Mouse (Mus musculus) heart, postnatal 0 days (tissue): ENCODE measurements at regions not wholly inside any gene's neighbourhood (a gene's known extent, or its start where the extent isn't known, plus 50 kb on each side); places are given as distances from the start of the nearest gene placed in this dataset.

Source experiments
- ATAC-seq: fragments of 200-750 bp; cut with Nextera tagmentation; 2 replicates; pipeline ENCODE4 v1.8.0; 2017; ENCODE audit warnings: low read depth, moderate number of reproducible peaks, moderate library complexity; ENCODE audit not compliant: insufficient read depth
- DNase-seq: peaks from one replicate; pipeline ENCODE4 v3.0.0-alpha.2; 2016; ENCODE audit warnings: low spot score
- H3K27ac ChIP-seq: fragments of 300-500 bp; sonication (generic); 2 replicates; pipeline ENCODE4 v1.5.1; 2014; ENCODE audit warnings: low read depth, mild to moderate bottlenecking
- H3K27me3 ChIP-seq: fragments of 300-500 bp; sonication (generic); 2 replicates; pipeline ENCODE4 v1.6.1; 2014; ENCODE audit warnings: low read length, mixed read lengths; ENCODE audit not compliant: control insufficient read depth, insufficient read depth
- H3K36me3 ChIP-seq: fragments of 300-500 bp; sonication (generic); replicated peaks from 2 replicates; pipeline ENCODE4 v1.6.1; 2014; ENCODE audit warnings: low read length, mixed read lengths; ENCODE audit not compliant: control insufficient read depth, insufficient read depth
- H3K4me1 ChIP-seq: fragments of 300-500 bp; sonication (generic); 2 replicates; pipeline ENCODE4 v1.6.1; 2014; ENCODE audit warnings: antibody characterized with exemption; ENCODE audit not compliant: control insufficient read depth, insufficient read depth
- H3K4me2 ChIP-seq: fragments of 300-500 bp; sonication (generic); 2 replicates; pipeline ENCODE4 v1.6.1; 2014; ENCODE audit warnings: low read depth, mild to moderate bottlenecking, low read length, moderate library complexity
- H3K4me3 ChIP-seq: fragments of 300-500 bp; sonication (generic); 2 replicates; pipeline ENCODE4 v1.5.1; 2014; ENCODE audit warnings: low read depth, low read length
- H3K9ac ChIP-seq: fragments of 300-500 bp; sonication (generic); replicated peaks from 2 replicates; pipeline ENCODE4 v1.6.1; 2014; ENCODE audit warnings: low read depth, low read length, mixed read lengths
- H3K9me3 ChIP-seq: fragments of 300-500 bp; sonication (generic); replicated peaks from 2 replicates; pipeline ENCODE4 v1.6.1; 2016; ENCODE audit warnings: low read length; ENCODE audit not compliant: control insufficient read depth
- CTCF ChIP-seq: IDR thresholded peaks from 2 replicates; pipeline ENCODE4 v1.5.1; 2016; ENCODE audit warnings: antibody characterized with exemption, control low read depth, low read depth
- EP300 ChIP-seq: IDR thresholded peaks from 2 replicates; pipeline ENCODE4 v1.6.1; 2016; ENCODE audit warnings: antibody characterized with exemption, low read depth
- WGBS: fragments of 180-500 bp; shearing (Covaris S2); extraction: QIAGEN DNeasy Blood & Tissue Kit; methylation state at CpG from one replicate; pipeline ENCODE4 v1.1.7; 2014; 5-methylcytosine and 5-hydroxymethylcytosine counted together

- no peak overlapping the region for H3K27ac ChIP-seq
- TF ChIP-seq EP300 = no peak
- no peak for TF ChIP-seq CTCF
- no peaks in the 10 kb centered on the region for H3K36me3 ChIP-seq
These were observed 82.8 kb downstream of the Rwdd3 start for GRCm38 (mm10) chr3:121088724-121089123.

GRCm38 (mm10) chr3:121068676-121069075 lies 102.8 kb downstream of the Rwdd3 start:
- ATAC-seq (no peak), DNase-seq (no peak)
- 60% methylated on average over 5 of the region's 5 CpGs for WGBS
- Histone ChIP-seq H3K9ac (no peak overlapping the region), H3K4me1 (no peaks in the 10 kb centered on the region), H3K27ac (no peak overlapping the region), H3K4me2 (no peak overlapping the region), H3K9me3 (no peaks in the 10 kb centered on the region), H3K4me3 (no peak overlapping the region), H3K27me3 (no peaks in the 10 kb centered on the region), H3K36me3 (no peaks in the 10 kb centered on the region)
- TF ChIP-seq EP300 (no peak), CTCF (no peak)

More at GRCm38 (mm10) chr3:121088724-121089123, 82.8 kb downstream of the Rwdd3 start:
- WGBS = 69% methylated on average over 5 of the region's 5 CpGs
- no peaks in the 10 kb centered on the region for H3K4me1 ChIP-seq
- no peak overlapping the region for H3K4me3 ChIP-seq
- no peaks in the 10 kb centered on the region for H3K27me3 ChIP-seq
- no peak overlapping the region for H3K9ac ChIP-seq
- ATAC-seq (no peak), DNase-seq (no peak)
- H3K4me2 ChIP-seq = no peak overlapping the region
- no peaks in the 10 kb centered on the region for H3K9me3 ChIP-seq

DNA sequence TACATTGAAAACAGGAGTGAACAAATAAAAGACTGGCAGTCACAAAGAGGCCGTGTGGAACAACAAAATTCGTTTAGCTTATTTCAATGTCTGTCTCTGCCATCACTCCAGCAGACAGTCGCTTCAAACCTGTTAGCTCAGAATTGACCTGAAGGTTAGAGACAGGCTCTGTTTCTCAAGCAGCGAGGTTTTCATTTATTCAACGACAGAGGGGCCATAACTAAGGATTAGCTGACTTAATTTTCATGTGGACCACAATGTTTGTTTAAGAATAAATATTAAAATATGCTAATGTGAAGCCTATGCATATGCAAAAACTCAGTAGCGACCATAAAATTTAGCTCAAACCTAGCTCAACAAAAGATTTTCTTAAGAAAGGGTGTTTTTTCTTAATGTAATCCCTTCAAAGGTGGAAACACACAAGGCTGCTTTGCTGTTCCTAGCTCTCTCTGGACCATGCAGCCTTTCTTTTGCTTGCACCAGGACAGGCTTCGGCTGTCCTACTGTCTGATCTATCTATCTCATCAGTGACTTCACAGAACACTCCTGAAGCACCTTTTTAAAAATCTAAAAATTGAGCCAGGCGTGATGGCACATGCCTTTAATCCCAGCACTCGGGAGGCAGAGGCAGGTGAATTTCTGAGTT lies 135.5 kb downstream of the Rwdd3 start:
- 75% methylated on average over 9 of the region's 9 CpGs for WGBS
- H3K9ac ChIP-seq = no peak overlapping the region
- no peak overlapping the region for H3K4me2 ChIP-seq
- ATAC-seq (no peak), DNase-seq (no peak)
- H3K9me3 ChIP-seq = no peaks in the 10 kb centered on the region
- no peak overlapping the region for H3K27ac ChIP-seq
- H3K4me1 ChIP-seq = no peaks in the 10 kb centered on the region
- no peaks in the 10 kb centered on the region for H3K36me3 ChIP-seq
- TF ChIP-seq EP300 = no peak
- TF ChIP-seq CTCF = no peak
- H3K27me3 ChIP-seq = no peaks in the 10 kb centered on the region
- no peak overlapping the region for H3K4me3 ChIP-seq

GRCm38 (mm10) chr3:121025546-121026157 lies 145.8 kb downstream of the Rwdd3 start:
- WGBS = 64% methylated on average over 9 of the region's 9 CpGs
- H3K4me2 ChIP-seq = no peak overlapping the region
- H3K9me3 ChIP-seq = no peaks in the 10 kb centered on the region
- H3K36me3 ChIP-seq = no peaks in the 10 kb centered on the region
- no peak overlapping the region for H3K9ac ChIP-seq
- H3K27ac ChIP-seq = no peak overlapping the region
- H3K27me3 ChIP-seq = no peaks in the 10 kb centered on the region
- DNase-seq (no peak), ATAC-seq (no peak)
- H3K4me1 ChIP-seq = no peaks in the 10 kb centered on the region
- no peak for TF ChIP-seq EP300
- TF ChIP-seq CTCF = no peak
- H3K4me3 ChIP-seq = no peak overlapping the region

- DNase-seq = no peak
- Histone ChIP-seq H3K4me2 (no peak overlapping the region), H3K27ac (no peak overlapping the region), H3K4me3 (no peak overlapping the region), H3K9ac (no peak overlapping the region), H3K9me3 (no peaks in the 10 kb centered on the region), H3K36me3 (no peaks in the 10 kb centered on the region), H3K27me3 (no peaks in the 10 kb centered on the region), H3K4me1 (no peaks in the 10 kb centered on the region)
- no peak for TF ChIP-seq EP300
- no peak for TF ChIP-seq CTCF
- 68% methylated on average over 8 of the region's 8 CpGs for WGBS
- no peak for ATAC-seq
These were observed 146.7 kb downstream of the Rwdd3 start for GRCm38 (mm10) chr3:121024810-121025209.
